Mouse (Mus musculus) spleen, adult 2 months (tissue): ENCODE measurements around the gene Setd7. TPM values are rescaled to one million over a fixed set of nuclear protein-coding genes. Genes with fewer than 3 reads are reported as not detected.

ENCODE experiments used
- DNase-seq, 2 experiments: peaks; one replicate each; pipeline versions ENCODE4 v3.0.0 to v3.0.0-alpha.2; 2012 to 2021; ENCODE audit warnings: low spot score in 2 of 2, low read depth in 1 of 2
- H3K27ac ChIP-seq: fragments of 200-500 bp; 2 replicates; pipeline ENCODE4 v1.5.1; 2012; ENCODE audit warnings: low read length, inconsistent platforms; ENCODE audit not compliant: insufficient read depth
- H3K27me3 ChIP-seq: fragments of 200-500 bp; 2 replicates; pipeline ENCODE4 v1.6.1; 2012; ENCODE audit warnings: mild to moderate bottlenecking, moderate library complexity, low read length, inconsistent platforms; ENCODE audit not compliant: control insufficient read depth, insufficient read depth
- H3K36me3 ChIP-seq: fragments of 200-500 bp; 2 replicates; pipeline ENCODE4 v1.6.1; 2012; ENCODE audit warnings: mild to moderate bottlenecking, low read length, inconsistent platforms; ENCODE audit not compliant: control insufficient read depth, insufficient read depth
- H3K4me1 ChIP-seq: fragments of 200-500 bp; 2 replicates; pipeline ENCODE4 v1.6.1; 2011; ENCODE audit warnings: inconsistent platforms; ENCODE audit not compliant: control insufficient read depth, insufficient read depth, insufficient read length
- H3K4me3 ChIP-seq: fragments of 200-500 bp; 2 replicates; pipeline ENCODE4 v1.5.1; 2011; ENCODE audit warnings: mild to moderate bottlenecking, inconsistent platforms; ENCODE audit not compliant: insufficient read depth, insufficient read length; ENCODE audit errors: extremely low read depth
- CTCF ChIP-seq: fragments of 200-500 bp; IDR thresholded peaks from 2 replicates; pipeline ENCODE4 v1.5.1; 2011; ENCODE audit warnings: mild to moderate bottlenecking, inconsistent platforms; ENCODE audit not compliant: insufficient read depth, insufficient read length, insufficient replicate concordance; ENCODE audit errors: extremely low read depth
- POLR2A ChIP-seq: fragments of 200-500 bp; IDR thresholded peaks from 2 replicates; pipeline ENCODE4 v1.6.1; 2011; ENCODE audit warnings: low read depth, low read length, inconsistent platforms
- WGBS: fragments of 180-500 bp; shearing (Covaris S2); methylation state at CpG from one replicate; pipeline ENCODE4 v1.1.7; 2018; 5-methylcytosine and 5-hydroxymethylcytosine counted together
- polyA plus RNA-seq: library from polyadenylated mRNA; depleted of rRNA; stranded (reverse); fragments of >200 nt; gene quantifications from 2 replicates; pipeline ENCODE4 v1.2.3, GENCODE M21; 2012

The Setd7 gene
- polyA plus RNA-seq, 1 experiment, result 11.2 TPM

- Histone ChIP-seq H3K36me3 (peaks cover 15% of the 10 kb centered on the region), H3K4me1 (no peaks in the 10 kb centered on the region), H3K27me3 (no peaks in the 10 kb centered on the region), H3K4me3 (no peak overlapping the region), H3K27ac (no peak overlapping the region)
- no peak for DNase-seq
- TF ChIP-seq POLR2A (no peak), CTCF (no peak)
- WGBS, result 59% methylated on average over 12 of the region's 12 CpGs
Measured at GRCm38 (mm10) chr3:51517878-51518762, 42.6 kb downstream of the Setd7 start.

GRCm38 (mm10) chr3:51517467-51517866 lies 43.2 kb downstream of the Setd7 start:
- Histone ChIP-seq H3K36me3 (peaks cover 12% of the 10 kb centered on the region), H3K4me3 (no peak overlapping the region), H3K27ac (no peak overlapping the region), H3K27me3 (no peaks in the 10 kb centered on the region), H3K4me1 (no peaks in the 10 kb centered on the region)
- 83% methylated on average over 4 of the region's 4 CpGs for WGBS
- TF ChIP-seq POLR2A, result no peak
- TF ChIP-seq CTCF, result no peak
- no peak for DNase-seq

GRCm38 (mm10) chr3:51511983-51512382 lies 48.7 kb downstream of the Setd7 start:
- 94% methylated on average over 5 of the region's 5 CpGs for WGBS
- Histone ChIP-seq H3K36me3 (no peaks in the 10 kb centered on the region), H3K27me3 (no peaks in the 10 kb centered on the region), H3K27ac (no peak overlapping the region), H3K4me3 (no peak overlapping the region), H3K4me1 (no peaks in the 10 kb centered on the region)
- TF ChIP-seq POLR2A (no peak), CTCF (no peak)
- no peak for DNase-seq

GRCm38 (mm10) chr3:51510903-51511302 lies 49.8 kb downstream of the Setd7 start:
- H3K4me3 ChIP-seq, result no peak overlapping the region
- 16% methylated on average over 8 of the region's 8 CpGs for WGBS
- H3K4me1 ChIP-seq, result no peaks in the 10 kb centered on the region
- H3K27ac ChIP-seq, result no peak overlapping the region
- no peak for TF ChIP-seq POLR2A
- peak; percentile 80; the same call in 1 of the 2 replicates for TF ChIP-seq CTCF
- no peaks in the 10 kb centered on the region for H3K36me3 ChIP-seq
- no peaks in the 10 kb centered on the region for H3K27me3 ChIP-seq
- DNase-seq, result peak; percentile 40 to 59

DNA sequence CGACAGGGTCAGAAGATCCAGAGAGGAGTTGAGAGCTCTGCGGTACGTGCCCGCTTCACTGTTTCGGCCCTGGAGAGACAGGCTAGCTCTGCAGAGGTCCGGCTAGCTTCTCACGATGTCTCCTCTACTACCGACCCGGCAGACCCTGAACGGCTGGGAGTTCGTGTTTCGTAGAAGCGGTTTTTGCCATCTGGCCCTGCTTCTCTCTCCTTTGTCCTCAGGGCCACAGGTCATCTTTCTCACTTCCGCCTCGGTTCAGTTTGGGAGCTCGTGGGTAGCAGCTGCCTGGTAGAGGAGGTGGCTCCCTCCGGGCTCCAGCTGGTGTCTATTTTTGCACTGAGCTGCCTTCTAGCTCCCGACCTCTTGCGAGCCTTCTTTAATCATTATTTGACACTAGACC lies 55.2 kb downstream of the Setd7 start:
- H3K27ac ChIP-seq, result no peak overlapping the region
- 69% methylated on average over 19 of the region's 19 CpGs for WGBS

GRCm38 (mm10) chr3:51504385-51504952 lies 56.2 kb downstream of the Setd7 start:
- DNase-seq, result no peak
- WGBS, result 85% methylated on average over 11 of the region's 11 CpGs
- TF ChIP-seq POLR2A, result no peak
- no peak for TF ChIP-seq CTCF
- Histone ChIP-seq H3K4me3 (no peak overlapping the region), H3K27ac (no peak overlapping the region), H3K4me1 (no peaks in the 10 kb centered on the region), H3K27me3 (no peaks in the 10 kb centered on the region), H3K36me3 (no peaks in the 10 kb centered on the region)

More for the DNA sequence above, 55.2 kb downstream of the Setd7 start:
- DNase-seq, result no peak
- Histone ChIP-seq H3K4me3 (no peak overlapping the region), H3K4me1 (no peaks in the 10 kb centered on the region), H3K36me3 (no peaks in the 10 kb centered on the region), H3K27me3 (no peaks in the 10 kb centered on the region)
- TF ChIP-seq POLR2A, result no peak
- no peak for TF ChIP-seq CTCF
